Mouse (Mus musculus): Measurements from ENCODE around the gene Slc28a3.

Gene Slc28a3

GRCm38 (mm10) chr13:58560497-58561138, 50.1 kb downstream of the Slc28a3 start:
- DNase-seq (ENCODE audit: low spot score in 2 of 2) = peak; percentile 43 to 65

- peak in 1 of 2 experiments; percentile 26 for DNase-seq (ENCODE audit: low spot score in 2 of 2)
These were observed 52.5 kb downstream of the Slc28a3 start for GRCm38 (mm10) chr13:58558216-58558615.

- no peak for DNase-seq (ENCODE audit: low spot score in 2 of 2)
These were observed 54.7 kb downstream of the Slc28a3 start for GRCm38 (mm10) chr13:58556018-58556417.

GRCm38 (mm10) chr13:58555561-58555960, 55.1 kb downstream of the Slc28a3 start:
- DNase-seq (ENCODE audit: low spot score in 2 of 2) = no peak

- DNase-seq (ENCODE audit: low spot score in 2 of 2) = no peak
These were observed 58.8 kb downstream of the Slc28a3 start for GRCm38 (mm10) chr13:58551924-58552323.

- DNase-seq (ENCODE audit: low spot score in 2 of 2) = no peak
These were observed 63.1 kb downstream of the Slc28a3 start for GRCm38 (mm10) chr13:58547570-58547969.

- peak; percentile 48 to 74 for DNase-seq (ENCODE audit: low spot score in 2 of 2)
These were observed 66.8 kb downstream of the Slc28a3 start for GRCm38 (mm10) chr13:58543688-58544408.

- DNase-seq (ENCODE audit: low spot score in 2 of 2) = peak; percentile 68 to 72
These were observed 67.6 kb downstream of the Slc28a3 start for GRCm38 (mm10) chr13:58543066-58543465.

GRCm38 (mm10) chr13:58542601-58543041, 68.1 kb downstream of the Slc28a3 start:
- no peak for DNase-seq (ENCODE audit: low spot score in 2 of 2)

- DNase-seq (ENCODE audit: low spot score in 2 of 2) = no peak
These were observed 68.5 kb downstream of the Slc28a3 start for GRCm38 (mm10) chr13:58542167-58542566.

GRCm38 (mm10) chr13:58541620-58542019, 69.1 kb downstream of the Slc28a3 start:
- DNase-seq (ENCODE audit: low spot score in 2 of 2) = no peak

GRCm38 (mm10) chr13:58538966-58539365, 71.7 kb downstream of the Slc28a3 start:
- DNase-seq (ENCODE audit: low spot score in 2 of 2) = no peak

GRCm38 (mm10) chr13:58538366-58538765, 72.3 kb downstream of the Slc28a3 start:
- DNase-seq (ENCODE audit: low spot score in 2 of 2) = no peak

- no peak for DNase-seq (ENCODE audit: low spot score in 2 of 2)
These were observed 72.8 kb downstream of the Slc28a3 start for GRCm38 (mm10) chr13:58537916-58538233.

GRCm38 (mm10) chr13:58537232-58537915, 73.3 kb downstream of the Slc28a3 start:
- no peak for DNase-seq (ENCODE audit: low spot score in 2 of 2)

- no peak for DNase-seq (ENCODE audit: low spot score in 2 of 2)
These were observed 74.0 kb downstream of the Slc28a3 start for GRCm38 (mm10) chr13:58536466-58537231.

GRCm38 (mm10) chr13:58535321-58535720, 75.4 kb downstream of the Slc28a3 start:
- no peak for DNase-seq (ENCODE audit: low spot score in 2 of 2)

GRCm38 (mm10) chr13:58534861-58535260, 75.8 kb downstream of the Slc28a3 start:
- no peak for DNase-seq (ENCODE audit: low spot score in 2 of 2)

GRCm38 (mm10) chr13:58534216-58534841, 76.3 kb downstream of the Slc28a3 start:
- DNase-seq (ENCODE audit: low spot score in 2 of 2) = no peak

- DNase-seq (ENCODE audit: low spot score in 2 of 2) = no peak
These were observed 86.1 kb downstream of the Slc28a3 start for GRCm38 (mm10) chr13:58524581-58524980.

- DNase-seq (ENCODE audit: low spot score in 2 of 2) = no peak
These were observed 86.9 kb downstream of the Slc28a3 start for GRCm38 (mm10) chr13:58523761-58524117.
